Mouse (Mus musculus): ENCODE measurements around the gene Tmem14c. TPM values are rescaled to one million over a fixed set of nuclear protein-coding genes. Genes with fewer than 3 reads are reported as not detected.
"Not testable (repeated sequence)": the region's sequence is repeated elsewhere in the genome, so short reads cannot be mapped to it uniquely, and the experiment has no call there.

The Tmem14c gene
- polyA plus RNA-seq, 1 experiment from 2014 or later, result 189 TPM

DNA sequence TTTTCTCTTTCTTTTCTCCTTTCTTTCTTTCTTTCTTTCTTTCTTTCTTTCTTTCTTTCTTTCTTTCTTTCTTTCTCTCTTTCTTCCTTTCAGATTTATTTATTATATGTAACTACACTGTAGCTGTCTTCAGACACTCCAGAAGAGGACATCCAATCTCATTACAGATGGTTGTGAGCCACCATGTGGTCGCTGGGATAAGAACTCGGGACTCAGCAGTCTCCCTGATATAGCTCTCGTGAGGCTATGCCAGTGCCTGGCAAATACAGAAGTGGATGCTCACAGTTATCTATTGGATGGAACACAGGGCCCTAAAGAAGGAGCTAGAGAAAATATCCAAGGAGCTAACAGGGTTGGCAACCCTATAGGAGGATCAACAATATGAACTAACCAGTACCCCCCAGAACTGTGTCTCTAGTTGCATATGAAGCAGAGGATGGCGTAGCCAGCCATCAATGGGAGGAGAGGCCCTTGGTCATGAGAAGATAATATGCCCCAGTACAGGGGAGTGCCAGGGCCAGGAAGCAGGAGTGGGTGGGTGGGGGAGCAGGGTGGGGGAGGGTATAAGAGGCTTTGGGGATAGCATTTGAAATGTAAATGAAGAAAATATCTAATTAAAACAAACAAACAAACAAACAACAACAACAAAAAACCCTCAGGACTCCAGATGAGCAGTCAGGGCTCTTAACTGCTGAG is 28.3 kb upstream of the Tmem14c start:
- not testable (repeated sequence) for ATAC-seq (ENCODE audit: extremely low read depth, insufficient number of reproducible peaks, low FRiP score, low TSS enrichment); H3K4me3 ChIP-seq; H3K27ac ChIP-seq (replicated peaks); H3K4me1 ChIP-seq; H3K4me2 ChIP-seq; H3K9me3 ChIP-seq; H3K9ac ChIP-seq; H3K27me3 ChIP-seq (replicated peaks); H3K36me3 ChIP-seq
- 57% methylated on average over 4 of the region's 4 CpGs for WGBS

DNA sequence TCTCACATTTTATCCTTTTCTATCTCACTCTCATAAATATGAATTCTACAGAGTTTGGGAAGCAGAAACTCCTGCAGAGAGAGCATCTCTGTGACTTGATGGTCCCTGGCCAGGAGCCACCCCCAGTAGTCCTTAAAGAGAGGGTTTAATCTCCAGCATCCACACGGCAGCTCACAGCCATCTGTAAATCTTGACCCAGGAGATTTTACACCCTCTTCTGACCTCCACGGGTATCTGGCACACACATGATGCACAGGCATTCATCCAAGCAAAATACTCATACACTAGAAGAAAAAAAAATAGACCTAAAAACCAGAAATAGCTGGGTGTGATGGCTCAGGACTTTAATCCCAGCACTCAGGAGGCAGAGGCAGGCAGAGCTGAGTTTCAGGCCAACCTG is 27.7 kb upstream of the Tmem14c start:
- no peak overlapping the region for H3K9ac ChIP-seq
- no peak overlapping the region for H3K4me2 ChIP-seq
- H3K4me3 ChIP-seq, result no peak overlapping the region
- 43% methylated on average over 2 of the region's 2 CpGs for WGBS
- H3K36me3 ChIP-seq, result no peaks in the 10 kb centered on the region
- no peak for ATAC-seq (ENCODE audit: extremely low read depth, insufficient number of reproducible peaks, low FRiP score, low TSS enrichment)
- H3K27ac ChIP-seq (replicated peaks), result no peak overlapping the region
- no peaks in the 10 kb centered on the region for H3K4me1 ChIP-seq
- H3K9me3 ChIP-seq, result no peaks in the 10 kb centered on the region
- H3K27me3 ChIP-seq (replicated peaks), result no peaks in the 10 kb centered on the region

DNA sequence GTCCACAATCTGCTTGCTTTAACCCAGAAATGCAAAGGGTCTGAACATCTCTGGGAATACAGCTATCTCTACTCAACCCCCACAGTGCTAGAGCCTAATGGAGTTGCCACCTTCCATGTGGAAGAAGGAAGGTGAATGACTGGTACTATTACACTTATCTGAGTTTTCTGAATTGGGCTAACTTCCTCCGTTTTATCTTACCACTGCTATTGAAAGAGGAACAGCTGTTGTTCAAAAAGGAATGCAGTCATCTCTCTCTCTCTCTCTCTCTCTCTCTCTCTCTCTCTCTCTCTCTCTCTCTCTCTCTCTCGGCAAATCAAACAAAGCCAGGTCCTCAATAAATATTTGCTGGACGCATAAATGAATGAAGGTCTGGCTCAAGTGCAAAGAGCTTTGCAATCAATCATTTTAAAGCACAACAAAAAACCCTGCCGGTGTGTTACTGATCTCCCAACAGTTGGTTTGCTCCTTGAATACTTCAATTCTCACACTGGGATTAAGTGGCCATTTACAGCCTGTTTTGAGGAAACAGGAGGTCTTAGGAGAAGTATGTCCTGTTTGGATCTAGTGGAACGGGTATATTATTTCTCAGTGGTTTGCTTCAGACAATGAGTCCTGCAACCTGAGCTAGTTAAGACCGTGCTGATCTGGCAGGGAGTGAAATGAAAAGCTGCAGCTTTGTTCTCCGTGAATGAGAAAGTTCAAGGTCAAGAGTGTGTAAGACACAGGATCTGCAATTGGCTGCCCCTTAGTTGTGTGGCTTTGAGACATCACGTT is 21.4 kb upstream of the Tmem14c start:
- Histone ChIP-seq H3K4me3 (no peak overlapping the region), H3K4me1 (peaks cover 15% of the 10 kb centered on the region), H3K36me3 (no peaks in the 10 kb centered on the region), H3K9me3 (no peaks in the 10 kb centered on the region), H3K27ac (replicated peaks) (peak overlapping the region; percentile 56), H3K9ac (peak overlapping the region; percentile 52; the same call in 1 of the 2 replicates), H3K27me3 (replicated peaks) (no peaks in the 10 kb centered on the region), H3K4me2 (peak overlapping the region; percentile 30)
- no peak for ATAC-seq (ENCODE audit: extremely low read depth, insufficient number of reproducible peaks, low FRiP score, low TSS enrichment)
- 26% methylated on average over 8 of the region's 8 CpGs for WGBS

DNA sequence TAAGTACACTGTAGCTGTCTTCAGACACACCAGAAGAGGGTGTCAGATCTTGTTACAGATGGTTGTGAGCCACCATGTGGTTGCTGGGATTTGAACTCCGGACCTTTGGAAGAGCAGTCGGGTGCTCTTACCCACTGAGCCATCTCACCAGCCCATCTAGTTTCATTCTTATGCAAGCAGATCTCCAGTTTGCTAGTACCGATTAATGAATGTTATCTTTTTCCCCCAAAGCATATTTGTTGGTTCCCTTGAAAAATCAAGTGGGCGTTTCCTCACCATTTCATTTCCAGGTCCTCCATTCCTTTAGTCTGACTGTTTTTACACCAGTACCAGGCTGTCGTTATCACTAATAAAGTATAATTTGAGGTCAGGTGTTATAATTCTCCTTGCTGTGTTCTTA is 17.6 kb upstream of the Tmem14c start:
- H3K36me3 ChIP-seq; H3K9me3 ChIP-seq; H3K9ac ChIP-seq; H3K27ac ChIP-seq (replicated peaks); H3K4me3 ChIP-seq; H3K27me3 ChIP-seq (replicated peaks); H3K4me2 ChIP-seq; ATAC-seq (ENCODE audit: extremely low read depth, insufficient number of reproducible peaks, low FRiP score, low TSS enrichment): not testable (repeated sequence)
- WGBS, result 80% methylated on average over 5 of the region's 5 CpGs
- peaks cover 31% of the 10 kb centered on the region for H3K4me1 ChIP-seq

DNA sequence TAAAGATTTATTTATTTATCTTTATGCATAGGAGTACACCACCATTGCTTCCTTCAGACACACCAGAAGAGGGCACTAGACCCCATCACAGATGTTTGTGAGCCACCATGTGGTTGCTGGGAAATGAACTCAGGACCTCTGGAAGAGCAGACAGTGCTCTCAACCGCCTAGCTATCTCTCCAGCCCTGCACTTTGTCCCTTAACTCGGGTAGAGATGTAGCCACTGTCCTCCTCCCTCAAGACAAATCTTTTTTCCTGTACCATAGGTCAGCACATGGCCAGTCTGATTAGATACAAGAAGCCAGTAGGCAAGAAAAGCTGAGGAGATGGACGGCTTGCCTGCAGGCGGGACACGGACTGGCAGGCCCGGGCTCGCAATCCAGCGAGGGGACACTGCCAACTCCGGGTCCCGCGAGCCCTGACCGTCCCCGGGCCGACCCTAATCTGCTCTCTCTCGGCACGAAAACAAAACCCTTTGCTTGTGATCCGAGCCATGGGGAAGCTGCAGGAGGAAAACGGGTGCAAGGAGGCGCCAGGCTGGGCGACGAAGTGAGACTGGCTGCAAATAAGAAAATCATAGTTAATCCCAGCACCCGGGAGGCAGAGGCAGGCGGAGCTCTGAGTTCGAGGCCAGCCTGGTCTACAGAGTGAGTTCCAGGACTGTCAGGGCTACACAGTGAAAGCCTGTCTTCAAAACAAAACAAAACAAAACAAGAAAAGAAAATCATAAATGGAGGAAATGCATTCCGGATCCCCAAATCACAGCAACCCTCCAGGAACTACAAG is 15.8 kb upstream of the Tmem14c start:
- Histone ChIP-seq H3K4me1 (peaks cover 19% of the 10 kb centered on the region), H3K27ac (replicated peaks) (peak overlapping the region; percentile 98), H3K4me3 (peak overlapping the region; percentile 90), H3K9ac (peak overlapping the region; percentile 92), H3K27me3 (replicated peaks) (no peaks in the 10 kb centered on the region), H3K36me3 (peaks cover 15% of the 10 kb centered on the region), H3K9me3 (no peaks in the 10 kb centered on the region), H3K4me2 (peak overlapping the region; percentile 89)
- WGBS, result under 1% methylated on average over 25 of the region's 25 CpGs
- ATAC-seq (ENCODE audit: extremely low read depth, insufficient number of reproducible peaks, low FRiP score, low TSS enrichment), result no peak

DNA sequence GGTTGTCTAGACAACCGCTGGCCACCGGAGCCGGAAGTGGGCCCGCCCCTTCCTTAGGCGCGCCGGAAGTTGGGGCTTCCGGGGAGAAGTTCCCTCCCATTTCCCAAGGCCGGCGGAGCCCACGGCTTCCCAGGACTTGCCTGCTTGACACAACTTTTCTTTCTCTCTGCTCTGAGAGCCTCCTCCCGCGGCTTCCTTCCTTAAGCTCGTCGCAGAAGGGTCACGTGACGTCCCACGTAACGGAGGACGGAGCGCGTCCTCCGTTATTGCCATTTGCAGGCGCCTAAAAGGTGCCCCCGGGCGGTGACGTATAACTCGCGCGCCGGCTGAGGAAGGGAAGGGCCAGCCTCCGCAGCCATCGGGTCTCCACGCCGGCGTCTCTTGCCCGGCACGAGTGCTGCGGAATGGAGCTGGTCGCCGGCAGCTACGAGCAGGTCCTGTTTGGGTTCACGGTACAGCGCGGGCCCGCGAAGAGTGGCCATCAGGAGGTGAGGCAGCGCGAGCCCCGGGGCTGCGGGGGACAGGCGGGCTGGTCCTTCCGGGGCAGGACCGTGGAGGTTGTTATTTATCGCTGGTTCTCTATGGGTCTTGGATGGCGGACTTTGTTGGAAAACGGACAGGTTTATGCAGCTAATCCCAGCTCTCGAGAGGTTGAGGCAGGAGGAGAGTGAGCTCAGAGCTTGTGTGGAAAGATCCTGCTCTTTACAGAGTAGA is 15.0 kb upstream of the Tmem14c start, which contains the start of gene Pak1ip1:
TSS of gene Pak1ip1 (plus strand) at position 98 of the 714 bp plus-strand sequence.
- Histone ChIP-seq H3K9me3 (no peaks in the 10 kb centered on the region), H3K9ac (peak within 1 kb of the TSS; percentile 92), H3K4me3 (peak within 1 kb of the TSS; percentile 90), H3K4me1 (peaks cover 19% of the 10 kb centered on the region), H3K36me3 (peaks cover 22% of the 10 kb centered on the region), H3K27me3 (replicated peaks) (no peaks in the 10 kb centered on the region), H3K27ac (replicated peaks) (peak within 1 kb of the TSS; percentile 98), H3K4me2 (peak within 1 kb of the TSS; percentile 89)
- peak; percentile 87 for ATAC-seq (ENCODE audit: extremely low read depth, insufficient number of reproducible peaks, low FRiP score, low TSS enrichment)
- WGBS, result under 1% methylated on average over 58 of the region's 58 CpGs

DNA sequence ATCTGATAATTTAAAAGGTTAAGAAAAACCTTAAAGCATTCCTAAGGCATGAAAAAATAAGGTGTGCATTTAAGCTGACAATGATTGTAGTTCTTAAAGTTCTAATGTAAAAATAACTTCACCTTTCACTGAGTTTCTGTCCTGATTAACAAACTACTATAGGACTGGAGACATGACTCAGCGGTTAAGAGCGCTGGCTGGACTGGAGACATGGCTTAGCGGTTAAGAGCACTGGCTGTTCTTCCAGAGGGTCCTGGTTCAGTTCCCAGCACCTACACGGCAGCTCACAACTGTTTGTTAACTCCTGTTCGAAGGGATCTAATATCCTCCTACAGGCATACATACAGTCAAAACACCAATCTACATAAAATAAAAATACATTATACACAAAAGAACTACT is 14.1 kb upstream of the Tmem14c start:
- Histone ChIP-seq H3K9me3 (no peaks in the 10 kb centered on the region), H3K27ac (replicated peaks) (no peak overlapping the region), H3K4me2 (peak overlapping the region; percentile 89), H3K27me3 (replicated peaks) (no peaks in the 10 kb centered on the region), H3K36me3 (peaks cover 32% of the 10 kb centered on the region), H3K9ac (0 out of 2 replicates have a peak overlapping the region, but pooled peaks have one; percentile 17), H3K4me3 (peak overlapping the region; percentile 90), H3K4me1 (peaks cover 19% of the 10 kb centered on the region)
- 77% methylated on average over 5 of the region's 5 CpGs for WGBS
- ATAC-seq (ENCODE audit: extremely low read depth, insufficient number of reproducible peaks, low FRiP score, low TSS enrichment), result no peak

DNA sequence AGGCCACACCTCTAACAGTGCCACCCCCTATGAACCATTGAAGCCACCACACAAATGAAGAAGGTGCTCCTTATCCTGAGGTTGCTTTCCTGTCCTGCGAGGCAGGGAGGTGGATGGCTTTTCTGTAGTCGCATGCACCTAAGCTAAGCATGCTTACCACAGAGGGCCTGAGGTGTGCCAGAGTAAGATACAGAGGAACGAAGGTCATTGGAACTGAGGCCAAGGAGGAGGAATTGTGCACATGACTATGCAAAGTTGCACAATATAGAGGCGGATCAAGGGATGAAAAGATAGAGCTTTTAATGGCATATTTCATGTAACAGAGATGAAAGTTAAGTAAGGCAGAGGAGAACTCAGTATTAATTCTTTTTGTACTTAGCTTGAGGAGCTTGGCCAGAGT is 9.8 kb upstream of the Tmem14c start:
- no peak overlapping the region for H3K9ac ChIP-seq

DNA sequence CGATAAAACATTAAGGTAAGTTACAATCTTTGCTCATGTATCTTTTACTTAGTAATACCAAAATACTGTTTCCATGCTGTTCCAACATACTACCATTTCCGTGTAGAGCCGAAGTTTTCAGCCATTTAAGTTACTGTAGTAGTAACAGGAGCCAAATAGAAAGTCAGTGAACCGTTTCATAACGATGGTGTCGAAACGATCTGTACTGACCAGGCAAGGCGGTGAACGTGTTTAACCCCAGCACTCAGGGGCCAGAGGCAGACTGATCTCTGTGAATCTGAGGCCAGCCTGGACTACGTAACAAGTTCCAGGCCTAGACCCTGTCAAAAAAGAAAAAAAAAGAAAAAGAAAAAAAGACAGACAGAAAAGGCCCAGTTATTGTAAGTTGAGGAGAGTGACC is 7.8 kb upstream of the Tmem14c start:
- Histone ChIP-seq H3K9me3 (no peaks in the 10 kb centered on the region), H3K27ac (replicated peaks) (no peak overlapping the region), H3K4me1 (no peaks in the 10 kb centered on the region), H3K4me3 (no peak overlapping the region), H3K4me2 (no peak overlapping the region), H3K9ac (no peak overlapping the region), H3K27me3 (replicated peaks) (no peaks in the 10 kb centered on the region), H3K36me3 (peaks cover 91% of the 10 kb centered on the region)
- 94% methylated on average over 10 of the region's 10 CpGs for WGBS
- ATAC-seq (ENCODE audit: extremely low read depth, insufficient number of reproducible peaks, low FRiP score, low TSS enrichment), result no peak

More for the DNA sequence above, 9.8 kb upstream of the Tmem14c start:
- no peak overlapping the region for H3K4me3 ChIP-seq
- no peaks in the 10 kb centered on the region for H3K27me3 ChIP-seq (replicated peaks)
- peaks cover 11% of the 10 kb centered on the region for H3K4me1 ChIP-seq
- H3K36me3 ChIP-seq, result peaks cover 74% of the 10 kb centered on the region
- WGBS, result 89% methylated on average over 4 of the region's 4 CpGs
- no peak overlapping the region for H3K4me2 ChIP-seq
- no peak overlapping the region for H3K27ac ChIP-seq (replicated peaks)
- H3K9me3 ChIP-seq, result no peaks in the 10 kb centered on the region
- ATAC-seq (ENCODE audit: extremely low read depth, insufficient number of reproducible peaks, low FRiP score, low TSS enrichment), result no peak

DNA sequence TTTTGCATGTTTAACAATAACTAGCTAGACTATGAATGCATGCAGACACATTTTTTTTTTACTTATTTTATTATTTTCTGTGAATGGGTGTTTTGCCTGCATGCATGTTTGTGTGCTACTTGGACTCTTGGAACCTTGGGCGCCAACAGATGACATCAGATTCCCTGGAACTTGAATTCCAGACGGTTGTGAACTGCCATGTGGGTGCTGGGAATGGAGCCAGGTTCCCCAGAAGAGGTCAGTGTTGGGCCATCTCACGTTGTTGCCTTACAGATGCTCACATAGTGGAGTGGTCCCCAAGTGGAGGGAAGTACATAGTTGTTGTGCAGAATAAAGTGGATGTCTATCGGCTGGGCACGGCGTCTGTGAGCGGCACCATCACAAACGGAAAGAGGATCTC is 7.1 kb upstream of the Tmem14c start:
- no peaks in the 10 kb centered on the region for H3K4me1 ChIP-seq
- H3K36me3 ChIP-seq, result peaks cover 95% of the 10 kb centered on the region
- no peak overlapping the region for H3K27ac ChIP-seq (replicated peaks)
- no peak overlapping the region for H3K4me2 ChIP-seq
- no peaks in the 10 kb centered on the region for H3K9me3 ChIP-seq
- H3K9ac ChIP-seq, result no peak overlapping the region
- H3K27me3 ChIP-seq (replicated peaks), result no peaks in the 10 kb centered on the region
- H3K4me3 ChIP-seq, result no peak overlapping the region
- WGBS, result 79% methylated on average over 8 of the region's 8 CpGs
- ATAC-seq (ENCODE audit: extremely low read depth, insufficient number of reproducible peaks, low FRiP score, low TSS enrichment), result no peak

All from heart, embryonic 13.5 days (tissue).